Mouse (Mus musculus): ENCODE results near the gene Fam166b.

DNA sequence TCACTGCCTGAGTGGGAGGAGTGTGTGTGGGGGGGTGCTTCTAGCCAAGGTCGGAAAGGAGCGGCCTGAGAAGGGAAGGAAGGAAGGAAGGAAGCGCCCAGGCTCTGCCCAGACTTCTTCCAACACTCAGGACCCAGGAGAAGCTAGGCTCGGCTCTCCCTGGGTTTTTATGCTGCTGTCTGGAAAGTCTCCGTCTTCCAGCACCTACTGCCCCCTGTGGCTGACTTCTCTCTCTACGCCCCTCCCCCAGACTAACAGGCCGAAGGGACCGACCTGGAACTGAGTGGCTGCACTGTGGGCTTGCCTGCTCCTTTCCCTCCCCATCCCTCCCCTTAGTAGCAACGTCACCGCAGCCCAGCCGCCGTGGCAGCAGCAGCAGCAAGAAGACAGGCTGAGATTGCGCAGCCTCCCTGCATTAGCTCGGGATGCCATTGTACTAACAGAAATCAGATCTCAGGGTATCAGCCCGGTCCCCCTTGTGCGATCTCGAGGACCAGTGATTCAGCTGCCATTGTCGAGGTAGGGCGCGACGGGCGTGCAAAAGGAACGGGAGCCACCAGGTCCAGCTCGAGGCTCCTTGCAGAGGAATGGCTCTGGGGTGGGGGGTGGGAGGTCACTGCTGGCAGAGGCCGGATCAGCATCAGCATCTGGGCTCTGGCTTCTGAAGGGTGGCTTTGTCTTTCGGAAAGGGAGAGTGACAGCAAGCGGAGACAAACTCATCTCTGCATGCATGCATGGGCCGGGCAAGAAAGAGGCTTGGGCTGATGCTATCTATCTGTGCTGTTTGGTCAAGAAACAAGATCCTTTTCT, 22.6 kb downstream of the Fam166b start:
- no peak for TF ChIP-seq CTCF (IDR thresholded peaks at IDR 0.05; ENCODE audit: control insufficient read depth, insufficient read depth, insufficient read length)
- TF ChIP-seq MAX (IDR thresholded peaks at IDR 0.05): no peak
- no peak for TF ChIP-seq CEBPB (IDR thresholded peaks at IDR 0.05; ENCODE audit: low read depth)
